In genomic region chr6:117283616-117284015, GRCm38 (mm10) we compare ENCODE assay signal across 22 mouse cellular contexts.
"Had no signal": no experiment of that assay in that cellular context is flagged by ENCODE, and none has a peak within 500 bp of the region (broad histone marks: within the 10 kb centered on the region; RNA-seq: fewer than 3 reads in every experiment).

No protein-coding gene starts in this region.

- H3K36me3 ChIP-seq: heart, embryonic 10.5 days; heart, embryonic 12.5 days; hindbrain, embryonic 10.5 days; hindbrain, embryonic 12.5 days; hindbrain, embryonic 15.5 days; limb, embryonic 10.5 days; limb, embryonic 12.5 days; liver, embryonic 13.5 days had no signal

- H3K27me3 ChIP-seq: heart, embryonic 12.5 days; hindbrain, embryonic 12.5 days; hindbrain, embryonic 15.5 days; limb, embryonic 12.5 days; liver, embryonic 13.5 days had no signal

- ATAC-seq: hindbrain, postnatal 0 days; intestine, embryonic 16.5 days had no signal

- DNase-seq: gastrocnemius, adult 2 months; gastrocnemius, postnatal 10 days; gastrocnemius, postnatal 25 days; heart, adult 2 months; heart, postnatal 10 days; heart, postnatal 4 days; kidney, adult 11 months; kidney, adult 2 months; kidney, postnatal 10 days; kidney, postnatal 25 days; kidney, postnatal 4 days; liver; liver, embryonic 13.5 days had no signal
